Mouse (Mus musculus) lung, postnatal 0 days (tissue): ENCODE results near the gene Clasp2. TPM values are rescaled to one million over a fixed set of nuclear protein-coding genes. Genes with fewer than 3 reads are reported as not detected.

ENCODE experiments used
- ATAC-seq: fragments of 200-750 bp; cut with Nextera tagmentation; 2 replicates; pipeline ENCODE4 v1.8.0; 2017; ENCODE audit warnings: moderate library complexity
- DNase-seq: peaks from one replicate; pipeline ENCODE4 v3.0.0-alpha.2; 2016; ENCODE audit warnings: low spot score
- H3K27ac ChIP-seq: fragments of 300-500 bp; sonication (generic); 2 replicates; pipeline ENCODE4 v1.5.1; 2014; ENCODE audit warnings: antibody characterized with exemption, mild to moderate bottlenecking, low read length, mixed read lengths
- H3K27me3 ChIP-seq: fragments of 300-500 bp; sonication (generic); replicated peaks from 2 replicates; pipeline ENCODE4 v1.6.1; 2014; ENCODE audit warnings: low read length, mixed read lengths; ENCODE audit not compliant: insufficient read depth
- H3K36me3 ChIP-seq: fragments of 300-500 bp; sonication (generic); 2 replicates; pipeline ENCODE4 v1.6.1; 2014; ENCODE audit warnings: low read length, mixed read lengths; ENCODE audit not compliant: insufficient read depth
- H3K4me1 ChIP-seq: fragments of 300-500 bp; sonication (generic); 2 replicates; pipeline ENCODE4 v1.6.1; 2014; ENCODE audit warnings: antibody characterized with exemption, low read depth, low read length, mixed read lengths; ENCODE audit not compliant: insufficient read depth
- H3K4me2 ChIP-seq: fragments of 300-500 bp; sonication (generic); replicated peaks from 2 replicates; pipeline ENCODE4 v1.6.1; 2014; ENCODE audit warnings: low read depth, mild to moderate bottlenecking, low read length, moderate library complexity, mixed read lengths
- H3K4me3 ChIP-seq: fragments of 300-500 bp; sonication (generic); 2 replicates; pipeline ENCODE4 v1.5.1; 2014; ENCODE audit warnings: low read depth, low read length
- H3K9ac ChIP-seq: fragments of 300-500 bp; sonication (generic); replicated peaks from 2 replicates; pipeline ENCODE4 v1.6.1; 2014; ENCODE audit warnings: low read depth, mild to moderate bottlenecking
- H3K9me3 ChIP-seq: fragments of 300-500 bp; sonication (generic); 2 replicates; pipeline ENCODE4 v1.6.1; 2016; ENCODE audit warnings: low read length, mixed read lengths
- CTCF ChIP-seq: IDR thresholded peaks from 2 replicates; pipeline ENCODE4 v1.5.1; 2016; ENCODE audit warnings: antibody characterized with exemption, mild to moderate bottlenecking
- EP300 ChIP-seq: IDR thresholded peaks from 2 replicates; pipeline ENCODE4 v1.6.1; 2016; ENCODE audit warnings: antibody characterized with exemption, mild to moderate bottlenecking, control low read depth
- WGBS: fragments of 180-500 bp; shearing (Covaris S2); extraction: QIAGEN DNeasy Blood & Tissue Kit; methylation state at CpG from one replicate; pipeline ENCODE4 v1.1.7; 2014; 5-methylcytosine and 5-hydroxymethylcytosine counted together
- polyA plus RNA-seq: library from polyadenylated mRNA; unstranded; fragments of >200 nt; fragmentation: Nextera tagmentation; extraction: Ambion mirVana; gene quantifications from 2 replicates; pipeline ENCODE4 v1.2.1, GENCODE M21; 2015

Clasp2 gene
- 12.1 and 13.1 TPM in 2 replicates for polyA plus RNA-seq

GRCm38 (mm10) chr9:113741108-113741636, at the start of gene Clasp2:
Clasp2 (plus strand) TSS chr9:113741473.
- Histone ChIP-seq H3K27ac (peak within 1 kb of the TSS; percentile 82), H3K36me3 (no peaks in the 10 kb centered on the region), H3K4me3 (peak within 1 kb of the TSS; percentile 98), H3K27me3 (no peaks in the 10 kb centered on the region), H3K9ac (peak within 1 kb of the TSS; percentile 94), H3K4me1 (peaks cover 8% of the 10 kb centered on the region), H3K4me2 (peak within 1 kb of the TSS; percentile 85), H3K9me3 (no peaks in the 10 kb centered on the region)
- DNase-seq (peak; percentile 90), ATAC-seq (peak; percentile 95)
- TF ChIP-seq EP300 (no peak), CTCF (no peak)
- WGBS = 0% methylated on average over 39 of the region's 63 CpGs

- no peak for TF ChIP-seq CTCF
- peak; percentile 80 for TF ChIP-seq EP300
- Histone ChIP-seq H3K27ac (peak overlapping the region; percentile 55), H3K4me1 (peaks cover 13% of the 10 kb centered on the region; the same call in 1 of the 2 replicates), H3K4me3 (no peak overlapping the region), H3K27me3 (no peaks in the 10 kb centered on the region), H3K36me3 (peaks cover 9% of the 10 kb centered on the region), H3K9me3 (no peaks in the 10 kb centered on the region), H3K4me2 (no peak overlapping the region), H3K9ac (no peak overlapping the region)
- ATAC-seq = peak; percentile 83
- WGBS = 48% methylated on average over 5 of the region's 5 CpGs
- DNase-seq = peak; percentile 75
Measured at GRCm38 (mm10) chr9:113701441-113702160, 39.7 kb upstream of the Clasp2 start.

GRCm38 (mm10) chr9:113706108-113706507, 35.2 kb upstream of the Clasp2 start:
- 0 out of 2 replicates have a peak overlapping the region, but pooled peaks have one; percentile 4 for H3K27ac ChIP-seq
- TF ChIP-seq EP300 = no peak
- TF ChIP-seq CTCF = no peak
- no peaks in the 10 kb centered on the region for H3K9me3 ChIP-seq
- H3K9ac ChIP-seq = no peak overlapping the region
- DNase-seq (no peak), ATAC-seq (no peak)
- 52% methylated on average over 2 of the region's 2 CpGs for WGBS
- peak overlapping the region; percentile 66 for H3K4me2 ChIP-seq
- peak overlapping the region; percentile 94 for H3K4me3 ChIP-seq
- H3K4me1 ChIP-seq = peaks cover 14% of the 10 kb centered on the region; the same call in 1 of the 2 replicates
- no peaks in the 10 kb centered on the region for H3K36me3 ChIP-seq
- H3K27me3 ChIP-seq = no peaks in the 10 kb centered on the region

- Histone ChIP-seq H3K27me3 (no peaks in the 10 kb centered on the region), H3K4me3 (peak overlapping the region; percentile 94), H3K27ac (peak overlapping the region; percentile 97), H3K9me3 (no peaks in the 10 kb centered on the region), H3K36me3 (no peaks in the 10 kb centered on the region), H3K4me2 (peak overlapping the region; percentile 66), H3K4me1 (peaks cover 14% of the 10 kb centered on the region; the same call in 1 of the 2 replicates), H3K9ac (peak overlapping the region; percentile 97; the same call in 1 of the 2 replicates)
- 20% methylated on average over 9 of the region's 9 CpGs for WGBS
- 0 out of 2 replicates have a peak, but pooled peaks have one; percentile 8 for ATAC-seq
- DNase-seq = peak; percentile 44
- TF ChIP-seq CTCF (no peak), EP300 (no peak)
Measured at GRCm38 (mm10) chr9:113706841-113707240, 34.4 kb upstream of the Clasp2 start.

- peak; percentile 94 for DNase-seq
- H3K36me3 ChIP-seq = no peaks in the 10 kb centered on the region
- H3K27me3 ChIP-seq = no peaks in the 10 kb centered on the region
- peak within 1 kb of the TSS; percentile 97 for H3K9ac ChIP-seq
- H3K4me1 ChIP-seq = peaks cover 14% of the 10 kb centered on the region; the same call in 1 of the 2 replicates
- ATAC-seq = peak; percentile 92
- TF ChIP-seq EP300 (peak; percentile 56; the same call in 1 of the 2 replicates), CTCF (no peak)
- H3K9me3 ChIP-seq = no peaks in the 10 kb centered on the region
- H3K27ac ChIP-seq = peak within 1 kb of the TSS; percentile 97
- H3K4me2 ChIP-seq = peak within 1 kb of the TSS; percentile 66
- 2% methylated on average over 65 of the region's 77 CpGs for WGBS
- peak within 1 kb of the TSS; percentile 94 for H3K4me3 ChIP-seq
Measured at GRCm38 (mm10) chr9:113707481-113708360, 33.6 kb upstream of the Clasp2 start, which contains the start of gene Pdcd6ip. Pdcd6ip (minus strand) TSS chr9:113708259.
